Mouse (Mus musculus) forebrain, embryonic 15.5 days (tissue): ENCODE measurements around the gene Pus10. TPM values are rescaled to one million over a fixed set of nuclear protein-coding genes. Genes with fewer than 3 reads are reported as not detected.
A peak's percentile ranks its signal among the peaks of the same experiment; 100 is the strongest.

Experiments
- ATAC-seq: fragments of 200-750 bp; cut with Nextera tagmentation; replicated peaks from 2 replicates; pipeline ENCODE4 v1.8.0; 2017; ENCODE audit warnings: mild to moderate bottlenecking, moderate TSS enrichment, moderate library complexity
- H3K27ac ChIP-seq: fragments of 300-500 bp; sonication (generic); replicated peaks from 2 replicates; pipeline ENCODE4 v1.5.1; 2015; ENCODE audit warnings: mild to moderate bottlenecking, inconsistent platforms
- H3K27me3 ChIP-seq: fragments of 300-500 bp; sonication (generic); 2 replicates; pipeline ENCODE4 v1.6.1; 2015; ENCODE audit warnings: inconsistent platforms
- H3K36me3 ChIP-seq: fragments of 300-500 bp; sonication (generic); 2 replicates; pipeline ENCODE4 v1.6.1; 2015; ENCODE audit warnings: mild to moderate bottlenecking, inconsistent platforms
- H3K4me1 ChIP-seq: fragments of 300-500 bp; sonication (generic); 2 replicates; pipeline ENCODE4 v1.6.1; 2015; ENCODE audit warnings: inconsistent platforms
- H3K4me2 ChIP-seq: fragments of 300-500 bp; sonication (generic); replicated peaks from 2 replicates; pipeline ENCODE4 v1.6.1; 2015; ENCODE audit warnings: mild to moderate bottlenecking, inconsistent platforms
- H3K4me3 ChIP-seq: fragments of 300-500 bp; sonication (generic); 2 replicates; pipeline ENCODE4 v1.5.1; 2015; ENCODE audit warnings: mild to moderate bottlenecking, inconsistent platforms
- H3K9ac ChIP-seq: fragments of 300-500 bp; sonication (generic); replicated peaks from 2 replicates; pipeline ENCODE4 v1.6.1; 2015; ENCODE audit warnings: mild to moderate bottlenecking, inconsistent platforms
- H3K9me3 ChIP-seq: fragments of 300-500 bp; sonication (generic); 2 replicates; pipeline ENCODE4 v1.6.1; 2016; ENCODE audit warnings: inconsistent platforms
- WGBS: fragments of 180-500 bp; shearing (Covaris S2); methylation state at CpG from one replicate; pipeline ENCODE4 v1.1.7; 2015; ENCODE audit warnings: mixed read lengths; 5-methylcytosine and 5-hydroxymethylcytosine counted together
- polyA plus RNA-seq: library from polyadenylated mRNA; unstranded; fragments of >200 nt; fragmentation: Nextera tagmentation; extraction: Ambion mirVana; gene quantifications from 2 replicates; pipeline ENCODE4 v1.2.1, GENCODE M21; 2015

The Pus10 gene
- polyA plus RNA-seq, 1 experiment from 2014 or later = 12.1 TPM

DNA sequence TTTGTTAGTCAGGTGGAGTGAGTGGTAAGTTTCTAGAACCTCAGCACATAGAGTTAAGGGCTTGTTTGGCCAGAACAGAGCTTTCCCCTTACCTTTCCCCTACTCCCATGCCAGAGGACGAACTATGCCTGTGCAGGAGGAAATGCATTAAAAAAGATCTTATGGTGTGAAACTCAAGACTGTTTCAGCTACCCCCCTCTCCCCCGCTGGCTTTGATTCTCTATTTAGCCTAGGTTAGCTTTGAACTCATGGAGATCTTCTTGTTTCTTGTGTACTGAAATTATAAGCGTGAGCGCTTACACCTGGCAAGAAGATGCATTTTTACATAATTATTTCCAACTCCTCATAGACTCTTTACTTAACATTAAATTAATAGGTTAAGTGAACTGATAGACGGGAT is 1.1 kb downstream of the Pus10 start:
- H3K9ac ChIP-seq = peak overlapping the region; percentile 87
- 0 out of 2 replicates have a peak, but pooled peaks cover 2% of the 10 kb centered on the region for H3K36me3 ChIP-seq
- ATAC-seq = no peak
- H3K9me3 ChIP-seq = no peaks in the 10 kb centered on the region
- peaks cover 24% of the 10 kb centered on the region for H3K4me1 ChIP-seq
- H3K4me3 ChIP-seq = peak overlapping the region; percentile 98
- WGBS = 6% methylated on average over 5 of the region's 5 CpGs
- H3K27me3 ChIP-seq = no peaks in the 10 kb centered on the region
- peak overlapping the region; percentile 98 for H3K27ac ChIP-seq
- peak overlapping the region; percentile 66 for H3K4me2 ChIP-seq

DNA sequence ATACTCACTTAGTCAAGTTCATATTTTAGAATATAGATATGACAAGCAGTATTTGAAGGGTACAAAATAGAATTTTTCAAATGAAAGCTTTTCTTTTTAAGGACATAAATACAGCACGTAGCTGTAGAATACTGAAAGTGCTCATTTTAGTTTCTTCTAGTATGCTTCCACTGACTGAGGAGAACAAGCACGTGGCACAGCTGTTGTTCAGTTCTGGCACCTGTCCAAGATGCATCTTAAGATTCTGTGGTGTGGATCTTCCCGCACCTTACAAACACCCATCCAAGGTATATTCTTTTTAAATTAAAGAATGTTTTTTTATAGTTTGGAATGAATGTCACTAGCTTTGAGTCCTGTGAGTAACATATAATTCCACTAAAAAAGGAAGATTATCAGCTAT is 1.7 kb downstream of the Pus10 start:
- Histone ChIP-seq H3K4me1 (peaks cover 24% of the 10 kb centered on the region), H3K4me3 (peak overlapping the region; percentile 98), H3K9me3 (no peaks in the 10 kb centered on the region), H3K4me2 (peak overlapping the region; percentile 66), H3K27ac (no peak overlapping the region), H3K9ac (no peak overlapping the region), H3K27me3 (no peaks in the 10 kb centered on the region), H3K36me3 (0 out of 2 replicates have a peak, but pooled peaks cover 2% of the 10 kb centered on the region)
- ATAC-seq = no peak
- 15% methylated on average over 3 of the region's 3 CpGs for WGBS

DNA sequence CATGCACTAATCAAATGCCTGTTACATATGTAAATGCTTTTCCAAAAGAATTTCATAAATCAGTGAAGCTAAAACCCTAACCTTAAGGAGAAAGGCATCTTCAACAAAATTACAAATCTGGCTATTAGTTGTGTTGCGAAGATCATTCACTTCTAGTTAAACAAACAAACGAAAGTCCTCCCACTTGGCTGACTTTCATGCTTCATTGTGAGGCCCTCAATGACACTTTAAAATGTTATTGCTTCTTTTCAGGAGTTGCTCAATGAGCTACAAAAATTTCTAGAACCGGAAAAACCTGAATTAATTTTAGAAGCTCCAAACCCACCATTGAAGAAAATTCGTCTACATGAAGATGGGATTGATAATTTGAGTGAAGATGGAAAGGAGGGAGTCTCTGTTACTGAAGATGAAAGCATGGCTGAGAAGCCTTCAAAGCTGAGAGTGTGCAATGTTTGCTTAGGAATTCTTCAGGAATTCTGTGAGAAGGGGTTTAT is 6.8 kb downstream of the Pus10 start:
- no peak overlapping the region for H3K4me3 ChIP-seq
- H3K36me3 ChIP-seq = peaks cover 36% of the 10 kb centered on the region
- peaks cover under 1% of the 10 kb centered on the region; the same call in 1 of the 2 replicates for H3K4me1 ChIP-seq
- no peak overlapping the region for H3K27ac ChIP-seq
- no peak overlapping the region for H3K4me2 ChIP-seq
- H3K27me3 ChIP-seq = no peaks in the 10 kb centered on the region
- 89% methylated on average over 4 of the region's 4 CpGs for WGBS
- ATAC-seq = no peak
- H3K9me3 ChIP-seq = no peaks in the 10 kb centered on the region
- no peak overlapping the region for H3K9ac ChIP-seq

DNA sequence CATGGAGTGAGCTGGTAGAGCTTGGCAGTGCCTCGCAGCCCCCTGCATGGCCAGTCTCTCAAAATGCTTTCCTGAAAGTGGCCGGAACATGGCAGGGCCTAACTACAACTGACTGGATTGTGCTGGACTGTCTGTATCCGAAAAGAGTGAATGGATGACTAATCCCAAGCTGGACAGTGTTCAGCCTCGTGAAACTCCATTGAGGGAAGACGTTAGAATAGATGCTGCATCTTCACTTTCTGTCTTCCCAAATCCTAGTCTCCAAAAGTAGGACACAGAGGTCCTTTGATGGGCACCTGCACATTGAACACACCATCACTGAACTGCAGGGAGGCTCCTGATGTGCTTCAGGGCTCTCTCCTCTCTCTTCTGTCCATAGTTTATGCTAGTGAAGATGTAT is 10.6 kb downstream of the Pus10 start:
- 91% methylated on average over 5 of the region's 5 CpGs for WGBS
- no peaks in the 10 kb centered on the region for H3K4me1 ChIP-seq
- H3K9ac ChIP-seq = no peak overlapping the region
- H3K27me3 ChIP-seq = no peaks in the 10 kb centered on the region
- H3K4me2 ChIP-seq = no peak overlapping the region
- no peaks in the 10 kb centered on the region for H3K9me3 ChIP-seq
- no peak overlapping the region for H3K4me3 ChIP-seq
- no peak for ATAC-seq
- H3K27ac ChIP-seq = no peak overlapping the region
- H3K36me3 ChIP-seq = peaks cover 57% of the 10 kb centered on the region

DNA sequence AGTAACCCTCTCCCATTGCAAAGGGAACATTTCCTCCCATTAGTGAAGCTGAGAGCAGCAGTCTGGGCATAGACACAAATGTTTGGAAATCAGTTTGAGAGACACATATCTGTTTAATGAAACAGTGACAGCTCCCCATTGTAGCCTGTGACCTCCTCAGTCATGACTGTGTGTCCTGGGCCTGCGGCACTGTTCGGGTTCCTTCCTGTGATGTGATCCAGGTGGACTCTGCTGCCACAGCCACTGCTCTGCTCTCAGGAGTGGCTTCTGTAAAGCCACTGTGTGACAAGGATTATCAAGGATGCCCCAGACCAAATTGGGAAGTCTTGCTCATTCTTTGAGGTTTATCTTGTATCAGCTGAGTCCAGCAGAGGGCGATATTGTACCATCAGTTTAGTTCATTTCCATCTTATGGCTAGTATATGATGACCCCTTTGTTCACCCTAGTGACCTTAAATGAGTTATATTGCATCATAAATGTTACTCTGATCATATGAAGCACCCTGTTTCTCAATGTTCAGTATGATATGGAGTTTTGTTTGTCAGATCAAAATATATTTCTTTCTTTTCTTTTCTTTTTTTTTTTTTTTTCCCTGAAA is 13.7 kb downstream of the Pus10 start:
- no peak overlapping the region for H3K9ac ChIP-seq
- no peak overlapping the region for H3K27ac ChIP-seq
- no peaks in the 10 kb centered on the region for H3K27me3 ChIP-seq
- peaks cover 52% of the 10 kb centered on the region for H3K36me3 ChIP-seq
- no peak overlapping the region for H3K4me3 ChIP-seq
- 57% methylated on average over 3 of the region's 3 CpGs for WGBS
- H3K4me1 ChIP-seq = no peaks in the 10 kb centered on the region
- no peak overlapping the region for H3K4me2 ChIP-seq
- ATAC-seq = peak; percentile 67; the same call in 1 of the 2 replicates
- H3K9me3 ChIP-seq = no peaks in the 10 kb centered on the region

DNA sequence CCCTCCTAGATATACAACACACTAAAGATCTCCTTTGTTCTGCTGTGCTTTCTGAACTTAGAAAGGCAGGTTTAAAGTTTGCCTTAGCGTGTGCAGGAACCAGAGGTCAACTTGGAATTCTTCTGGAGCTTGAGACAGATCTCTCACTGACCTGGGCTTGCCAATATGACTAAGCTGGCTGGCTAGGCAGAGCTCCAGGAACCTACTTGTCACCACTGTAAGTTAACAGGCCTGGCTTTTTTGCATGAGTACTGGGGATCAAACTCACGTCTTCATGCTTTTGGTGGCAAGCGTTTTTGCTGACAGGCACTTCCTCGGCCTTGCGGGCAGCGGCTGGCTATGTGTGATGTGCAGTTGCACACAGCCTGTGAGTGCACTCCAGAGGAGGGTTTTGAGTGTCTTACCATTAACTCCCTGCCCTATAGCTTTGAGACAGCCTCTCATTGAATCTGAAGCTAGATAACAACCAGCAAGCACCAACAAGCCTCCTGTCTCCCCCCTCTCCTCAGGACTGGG is 15.0 kb downstream of the Pus10 start:
- 91% methylated on average over 6 of the region's 6 CpGs for whole genome bisulfite sequencing
- no peak overlapping the region for H3K9ac ChIP-seq
- H3K4me3 ChIP-seq = no peak overlapping the region
- H3K4me2 ChIP-seq = no peak overlapping the region
- H3K36me3 ChIP-seq = peaks cover 43% of the 10 kb centered on the region
- no peak overlapping the region for H3K27ac ChIP-seq
- no peaks in the 10 kb centered on the region for H3K27me3 ChIP-seq
- no peak for ATAC-seq
- H3K4me1 ChIP-seq = no peaks in the 10 kb centered on the region
- H3K9me3 ChIP-seq = no peaks in the 10 kb centered on the region

DNA sequence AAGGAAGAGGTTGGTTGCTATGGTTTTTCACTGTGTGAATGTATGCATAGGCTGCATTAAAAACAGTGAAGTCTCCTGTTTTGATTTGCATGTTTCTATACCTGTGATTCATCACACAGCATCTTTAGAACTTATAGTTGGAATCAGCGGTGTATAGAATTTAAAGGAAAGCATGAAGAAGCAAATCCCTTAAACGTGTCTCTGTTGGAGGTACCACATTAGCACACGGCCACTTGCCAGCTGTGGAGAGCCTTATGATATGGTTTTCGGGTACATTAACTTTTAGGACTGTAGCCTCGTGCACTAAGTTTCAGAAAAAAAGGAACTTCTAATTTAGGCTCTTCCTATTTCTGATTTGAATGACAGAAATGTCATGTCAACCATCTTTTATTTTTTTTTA is 17.1 kb downstream of the Pus10 start:
- WGBS = 91% methylated on average over 5 of the region's 5 CpGs
- Histone ChIP-seq H3K9me3 (no peaks in the 10 kb centered on the region), H3K4me1 (no peaks in the 10 kb centered on the region), H3K4me2 (no peak overlapping the region), H3K27me3 (no peaks in the 10 kb centered on the region), H3K4me3 (no peak overlapping the region), H3K36me3 (peaks cover 38% of the 10 kb centered on the region), H3K9ac (no peak overlapping the region), H3K27ac (no peak overlapping the region)
- ATAC-seq = no peak

DNA sequence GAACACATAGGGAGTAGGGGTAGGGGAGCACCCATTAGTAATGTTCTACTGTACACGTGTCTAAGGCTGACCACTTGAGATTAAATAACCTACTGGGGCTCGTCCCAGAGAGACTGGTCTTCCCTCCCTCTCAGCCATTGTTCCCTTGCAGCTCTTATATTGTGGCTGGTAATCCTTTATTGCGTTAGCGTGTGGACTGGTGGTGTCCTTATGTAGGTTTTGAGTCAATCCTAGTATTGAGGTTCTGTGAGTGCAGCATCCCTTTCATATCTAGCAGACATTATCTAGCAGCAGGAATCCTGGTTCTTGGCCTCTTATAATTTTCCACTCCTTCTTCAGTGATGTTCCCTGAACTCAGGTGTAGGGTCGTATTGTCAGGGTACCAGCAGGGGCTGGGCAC is 21.2 kb downstream of the Pus10 start:
- WGBS = 87% methylated on average over 5 of the region's 5 CpGs
- no peak overlapping the region for H3K4me2 ChIP-seq
- no peaks in the 10 kb centered on the region for H3K9me3 ChIP-seq
- no peak for ATAC-seq
- no peaks in the 10 kb centered on the region for H3K4me1 ChIP-seq
- no peak overlapping the region for H3K4me3 ChIP-seq
- H3K36me3 ChIP-seq = peaks cover 16% of the 10 kb centered on the region
- H3K27ac ChIP-seq = no peak overlapping the region
- no peaks in the 10 kb centered on the region for H3K27me3 ChIP-seq
- no peak overlapping the region for H3K9ac ChIP-seq

DNA sequence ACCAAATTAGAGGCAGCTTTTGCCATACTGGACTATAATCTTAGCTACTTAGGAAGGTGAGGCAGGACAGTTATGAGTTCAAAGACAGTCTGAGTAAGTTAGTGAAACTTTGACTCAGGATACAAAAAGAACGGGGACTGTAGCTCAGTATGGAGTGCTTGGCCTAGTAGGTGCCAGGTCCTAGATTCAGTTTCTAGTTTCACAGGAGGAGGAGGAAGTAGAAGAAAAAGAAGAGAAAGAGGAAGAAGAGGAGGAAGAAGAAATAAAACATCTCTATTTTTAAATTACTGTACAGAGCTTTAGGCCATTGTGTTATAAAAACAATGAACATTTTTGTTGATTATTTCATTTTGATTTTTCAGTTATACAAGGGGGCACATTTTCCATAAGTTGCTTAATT is 22.6 kb downstream of the Pus10 start:
- H3K4me2 ChIP-seq = no peak overlapping the region
- whole genome bisulfite sequencing = 85% methylated on average over 1 of the region's 1 CpGs
- H3K27ac ChIP-seq = no peak overlapping the region
- no peak for ATAC-seq
- no peaks in the 10 kb centered on the region for H3K27me3 ChIP-seq
- H3K4me1 ChIP-seq = no peaks in the 10 kb centered on the region
- no peak overlapping the region for H3K4me3 ChIP-seq
- H3K9ac ChIP-seq = no peak overlapping the region
- no peaks in the 10 kb centered on the region for H3K9me3 ChIP-seq
- H3K36me3 ChIP-seq = 0 out of 2 replicates have a peak, but pooled peaks cover 8% of the 10 kb centered on the region

DNA sequence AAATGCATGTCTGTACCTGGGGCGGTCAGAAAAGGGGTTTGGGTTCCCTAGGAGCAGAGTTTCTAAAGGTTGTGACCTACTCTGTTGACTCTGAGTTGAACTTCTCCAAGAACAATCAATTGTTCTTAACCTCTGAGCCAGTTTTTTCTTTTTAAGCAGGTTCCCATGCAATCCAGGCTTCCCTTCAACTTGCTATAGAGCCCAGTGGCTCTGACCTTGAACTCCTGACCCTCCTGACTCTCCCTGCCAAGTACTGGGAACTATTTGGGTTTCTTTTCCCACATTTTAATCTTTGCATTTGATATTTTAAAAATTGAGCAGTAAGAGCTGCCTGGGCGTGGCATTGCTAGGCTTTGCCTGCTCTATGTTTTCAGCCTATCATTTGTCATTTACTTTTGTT is 27.8 kb downstream of the Pus10 start:
- H3K4me2 ChIP-seq = no peak overlapping the region

DNA sequence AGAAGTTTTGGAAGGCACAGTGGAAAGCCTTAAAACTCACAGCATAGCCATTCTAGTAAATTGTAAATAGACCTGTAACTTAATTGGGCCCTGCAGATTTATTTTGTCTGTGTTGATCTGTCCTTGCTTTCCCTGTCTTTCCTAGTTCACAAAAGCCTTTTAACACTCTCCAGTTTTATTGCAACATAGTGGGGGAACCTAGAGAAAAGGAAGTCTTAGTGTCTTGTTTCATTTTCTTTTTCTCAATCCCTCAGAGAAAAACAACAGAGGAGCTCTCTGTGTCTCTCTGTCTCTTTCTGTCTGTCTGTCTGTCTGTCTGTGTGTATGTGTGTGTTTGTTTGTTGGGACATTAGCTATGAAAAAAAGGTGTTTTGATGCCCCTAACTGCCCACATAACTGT is 30.4 kb downstream of the Pus10 start:
- Histone ChIP-seq H3K4me3 (no peak overlapping the region), H3K36me3 (no peaks in the 10 kb centered on the region), H3K27ac (no peak overlapping the region), H3K4me1 (no peaks in the 10 kb centered on the region), H3K9me3 (no peaks in the 10 kb centered on the region), H3K27me3 (no peaks in the 10 kb centered on the region), H3K4me2 (no peak overlapping the region), H3K9ac (no peak overlapping the region)
- ATAC-seq = no peak

More for the DNA sequence above, 27.8 kb downstream of the Pus10 start:
- WGBS = 95% methylated on average over 2 of the region's 2 CpGs
- no peak overlapping the region for H3K27ac ChIP-seq
- no peak for ATAC-seq
- 0 out of 2 replicates have a peak, but pooled peaks cover 2% of the 10 kb centered on the region for H3K36me3 ChIP-seq
- no peaks in the 10 kb centered on the region for H3K4me1 ChIP-seq
- no peaks in the 10 kb centered on the region for H3K27me3 ChIP-seq
- H3K9ac ChIP-seq = no peak overlapping the region
- no peaks in the 10 kb centered on the region for H3K9me3 ChIP-seq
- H3K4me3 ChIP-seq = no peak overlapping the region

DNA sequence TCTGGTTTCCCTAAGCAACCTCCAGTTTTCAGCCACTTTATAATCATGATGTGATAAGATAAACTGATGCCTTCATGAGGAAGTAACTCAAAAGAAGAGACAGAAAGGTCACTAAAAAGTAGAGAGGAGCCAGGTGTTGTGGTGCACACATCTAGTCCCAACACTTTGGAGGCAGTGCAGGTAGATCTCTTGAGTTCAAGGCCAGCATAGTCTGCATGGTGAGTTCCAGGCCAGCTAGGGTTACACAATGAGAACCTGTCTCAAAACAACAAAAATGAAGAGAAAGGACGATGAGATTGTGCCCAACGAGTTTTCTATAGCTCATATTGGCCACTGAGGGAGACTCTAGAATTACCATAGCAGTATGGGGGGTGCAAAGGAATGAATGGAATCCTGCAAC is 33.1 kb downstream of the Pus10 start:
- H3K27me3 ChIP-seq = no peaks in the 10 kb centered on the region
- H3K9me3 ChIP-seq = no peaks in the 10 kb centered on the region
- 66% methylated on average over 2 of the region's 2 CpGs for WGBS
- H3K36me3 ChIP-seq = peaks cover 3% of the 10 kb centered on the region; the same call in 1 of the 2 replicates
- H3K4me3 ChIP-seq = no peak overlapping the region
- ATAC-seq = no peak
- no peak overlapping the region for H3K9ac ChIP-seq
- no peak overlapping the region for H3K27ac ChIP-seq
- no peaks in the 10 kb centered on the region for H3K4me1 ChIP-seq
- no peak overlapping the region for H3K4me2 ChIP-seq
